Mouse (Mus musculus) layer of hippocampus, adult 6 months (tissue): ENCODE results near the gene Blvrb. TPM values are rescaled to one million over a fixed set of nuclear protein-coding genes. Genes with fewer than 3 reads are reported as not detected.

Experiments used
- long read RNA-seq, 2 experiments: library from polyadenylated mRNA; unstranded; transcript quantifications; one replicate each; pipeline ENCODE4 v2.0.0; 2019 to 2020
- polyA plus RNA-seq: library from polyadenylated mRNA; unstranded; fragments of <200 nt; fragmentation: Nextera tagmentation; gene quantifications from 2 replicates; pipeline ENCODE4 v1.2.3, GENCODE M21; 2021

Gene Blvrb
- 41.8 and 47.3 TPM in 2 replicates for polyA plus RNA-seq
- long read RNA-seq, experiment 1, transcript Blvrb-201 (5 exons, 1,028 nt), result major isoform, 27 of 27 reads
- long read RNA-seq, experiment 1, partial matches to known transcripts, result 0 of 27 reads
- long read RNA-seq, experiment 1, other reads (novel, unspliced or antisense), result 0 of 27 reads
- long read RNA-seq, experiment 2, transcript Blvrb-201 (5 exons, 1,028 nt), result major isoform, 8 of 9 reads
- long read RNA-seq, experiment 2, partial matches to known transcripts, result 0 of 9 reads
- long read RNA-seq, experiment 2, other reads (novel, unspliced or antisense), result 0 of 9 reads

DNA sequence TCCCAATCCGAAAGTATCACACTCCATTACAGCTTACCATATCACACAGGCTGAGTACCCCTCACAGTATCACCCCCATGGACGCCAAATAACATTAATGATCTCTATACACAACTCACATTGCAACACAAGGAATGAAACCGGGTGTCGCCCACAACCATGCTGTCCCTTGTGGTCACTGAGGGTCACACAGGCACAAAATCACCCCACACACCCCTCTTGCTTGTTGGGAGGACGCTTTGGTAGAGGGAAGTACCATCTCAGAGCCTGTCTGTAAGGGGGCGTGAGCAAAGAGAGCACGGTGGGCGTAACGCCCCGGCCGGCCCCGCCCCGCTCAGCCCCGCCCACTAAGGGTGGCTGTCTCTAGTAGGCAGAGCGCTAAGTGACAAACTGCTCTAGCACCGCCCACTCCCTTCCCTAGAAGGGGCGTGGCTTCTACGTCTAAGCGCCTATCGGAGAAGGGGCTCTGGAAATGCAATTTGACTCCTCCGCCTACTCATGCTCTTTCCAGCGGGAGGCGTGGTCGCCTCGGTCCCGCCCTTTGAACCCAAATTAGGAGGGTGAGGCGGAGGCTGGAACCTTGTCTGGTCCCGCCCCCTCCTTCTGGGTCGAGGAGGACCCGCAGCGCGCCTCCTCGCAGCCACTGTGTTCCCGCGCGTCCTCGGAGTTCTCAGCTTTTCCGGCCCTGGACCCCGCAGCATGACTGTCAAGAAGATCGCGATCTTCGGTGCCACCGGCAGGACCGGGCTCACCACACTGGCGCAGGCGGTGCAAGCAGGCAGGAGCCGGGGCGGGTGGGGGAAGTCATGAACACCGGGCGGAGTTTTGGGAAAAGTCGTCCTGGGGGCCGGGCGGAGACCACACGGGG is at the start of gene Blvrb, which contains the start of gene Sptbn4:
TSS of gene Blvrb (plus strand) at position 560 of the 868 bp plus-strand sequence.
TSS of gene Sptbn4 (minus strand) at position 268 of the 868 bp plus-strand sequence.

DNA sequence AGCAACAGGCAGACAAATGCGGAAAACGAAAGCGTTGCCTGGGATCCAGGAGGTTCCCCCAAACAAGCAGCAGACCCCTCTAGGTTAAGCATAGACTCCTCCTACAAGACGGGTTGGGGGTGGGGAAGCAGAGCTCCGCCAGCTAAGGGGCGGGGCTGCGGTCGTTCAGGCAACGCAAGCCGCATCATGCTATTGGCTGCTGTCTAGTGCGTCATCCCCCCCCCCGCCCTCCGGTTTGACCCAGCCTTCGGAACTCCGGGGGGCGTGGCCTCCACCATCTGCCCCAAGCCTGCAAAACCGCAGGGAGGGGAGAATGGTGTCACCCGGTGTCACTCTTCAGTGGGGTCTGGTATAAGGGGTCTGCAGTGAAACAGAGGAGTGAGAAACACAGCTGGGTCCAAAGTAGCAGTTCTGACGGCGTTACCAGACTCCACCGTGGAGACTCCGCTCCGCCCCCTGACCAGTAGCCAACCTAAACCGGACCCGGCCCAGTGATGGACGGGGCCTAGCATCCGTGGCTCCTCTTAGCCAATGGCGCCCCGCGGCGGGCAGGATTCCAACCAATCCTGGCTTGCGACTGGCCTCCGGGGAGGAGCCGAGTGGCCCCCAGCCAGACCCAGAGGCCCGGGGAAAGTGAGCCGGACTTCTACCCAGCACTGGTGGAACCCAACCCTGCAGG is 25.5 kb downstream of the Blvrb start, which contains the start of gene Sertad3:
TSS of gene Sertad3 (plus strand) at position 613 of the 679 bp plus-strand sequence.

DNA sequence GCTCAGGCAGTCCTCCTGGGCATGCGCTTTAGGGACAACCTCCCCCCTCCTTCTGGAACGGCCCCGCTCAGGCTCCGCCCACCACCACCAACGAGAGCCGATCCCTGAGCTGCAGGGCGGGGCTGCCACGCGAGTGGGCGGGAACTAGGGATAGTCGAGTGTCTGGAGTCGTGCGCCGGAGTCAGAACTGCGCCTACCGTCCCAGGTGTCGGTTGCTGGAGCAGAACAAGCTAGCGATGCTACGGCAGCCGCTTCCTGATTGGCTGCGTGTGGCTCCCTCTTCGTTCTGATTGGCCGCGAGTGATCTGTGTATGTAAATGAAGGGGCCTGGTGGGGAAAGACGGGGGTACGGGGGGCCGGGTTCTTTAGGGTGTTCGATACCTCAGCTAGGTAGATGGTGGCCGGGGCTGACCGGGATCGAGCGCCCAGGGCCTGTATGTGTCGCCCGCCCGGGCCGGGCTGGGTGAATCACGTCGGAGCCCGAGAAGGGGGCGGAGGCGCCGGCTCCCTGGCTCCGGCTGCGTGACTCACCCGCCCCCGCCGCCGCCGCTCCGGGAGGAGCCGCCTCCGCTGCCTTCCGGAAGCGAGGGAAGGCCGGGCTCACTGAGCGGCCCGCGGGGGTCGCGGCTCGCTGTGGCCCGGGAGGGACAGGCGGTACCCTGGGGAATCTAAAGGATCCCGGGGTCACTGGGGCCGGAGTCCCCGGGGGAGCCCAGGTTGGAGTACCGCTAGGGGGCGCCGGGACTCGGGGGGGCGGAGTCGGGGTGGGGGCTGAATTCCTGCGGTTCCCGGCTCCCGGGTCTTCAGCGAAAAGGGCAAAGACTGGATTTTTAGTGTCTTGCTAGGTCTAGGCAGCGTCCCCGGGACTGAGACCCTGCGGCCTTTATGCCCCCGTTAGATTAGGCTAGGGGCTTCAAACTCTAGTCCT is 39.3 kb downstream of the Blvrb start, which contains the start of gene Sertad1:
TSS of gene Sertad1 (plus strand) at position 141 of the 928 bp plus-strand sequence.

DNA sequence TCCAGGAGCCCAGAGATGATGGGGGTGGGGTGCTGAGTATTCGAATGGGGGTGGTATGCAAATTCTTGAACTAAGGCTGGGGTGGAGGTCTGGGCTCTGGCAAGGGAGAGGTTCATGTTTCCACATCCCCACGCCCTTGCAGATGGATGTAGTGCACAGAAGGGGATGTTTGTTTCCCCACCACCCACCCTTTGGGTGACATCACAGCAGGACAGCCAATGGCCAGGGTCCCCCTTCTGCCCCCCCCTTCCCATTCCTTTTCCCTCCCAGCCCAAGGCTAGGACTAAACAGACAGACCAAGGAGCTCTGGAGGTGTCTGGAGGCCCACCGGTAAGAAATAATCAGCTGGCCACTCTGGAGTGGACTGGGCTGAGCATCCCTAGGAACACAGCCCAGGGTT is 51.3 kb downstream of the Blvrb start, which contains the start of gene Prx:
TSS of gene Prx (plus strand) at position 289 of the 400 bp plus-strand sequence.

Other genes starting within 250 kb of the Blvrb start
- 0.89 and 0.93 TPM in 2 replicates for gene Itpkc, start 219.3 kb upstream of the Blvrb start, polyA plus RNA-seq
- gene Coq8b, start 215.0 kb upstream of the Blvrb start, polyA plus RNA-seq, result 11.0 and 11.7 TPM in 2 replicates
- 8.9 and 9.6 TPM in 2 replicates for gene Numbl, start 189.5 kb upstream of the Blvrb start, polyA plus RNA-seq
- 13.3 and 18.2 TPM in 2 replicates for gene Ltbp4, start 110.3 kb upstream of the Blvrb start, polyA plus RNA-seq
- gene Shkbp1, start 92.0 kb upstream of the Blvrb start, polyA plus RNA-seq, result 2.9 and 3.8 TPM in 2 replicates
- not detected in 2 replicates for gene Gm20479, start 90.6 kb upstream of the Blvrb start, polyA plus RNA-seq
- gene Sptbn4, start 292 bp upstream of the Blvrb start, polyA plus RNA-seq, result 2.6 and 2.7 TPM in 2 replicates
- 3.2 and 4.1 TPM in 2 replicates for gene Sertad3, start 25.8 kb downstream of the Blvrb start, polyA plus RNA-seq
- gene Sertad1, start 38.9 kb downstream of the Blvrb start, polyA plus RNA-seq, result 10.4 and 13.1 TPM in 2 replicates
- 0.05 and 0.15 TPM in 2 replicates for gene Prx, start 51.3 kb downstream of the Blvrb start, polyA plus RNA-seq
- 7.2 and 14.8 TPM in 2 replicates for gene Hipk4, start 75.3 kb downstream of the Blvrb start, polyA plus RNA-seq
- gene Pld3, start 105.2 kb downstream of the Blvrb start, polyA plus RNA-seq, result 471 and 602 TPM in 2 replicates
- gene 2310022A10Rik, start 105.3 kb downstream of the Blvrb start, polyA plus RNA-seq, result 13.2 and 14.3 TPM in 2 replicates
- 106 and 111 TPM in 2 replicates for gene Akt2, start 143.6 kb downstream of the Blvrb start, polyA plus RNA-seq
- gene Ttc9b, start 205.9 kb downstream of the Blvrb start, polyA plus RNA-seq, result 37.4 and 60.6 TPM in 2 replicates
- 9.6 and 9.7 TPM in 2 replicates for gene Map3k10, start 226.6 kb downstream of the Blvrb start, polyA plus RNA-seq
- gene Zfp607b, start 241.4 kb downstream of the Blvrb start, polyA plus RNA-seq, result 2.6 and 4.0 TPM in 2 replicates